Mouse (Mus musculus): ENCODE data around the gene Atpaf1. TPM values are rescaled to one million over a fixed set of nuclear protein-coding genes. Genes with fewer than 3 reads are reported as not detected.
A peak's percentile ranks its signal among the peaks of the same experiment; 100 is the strongest.

The Atpaf1 gene
- polyA plus RNA-seq, 1 experiment from 2014 or later: 43.2 TPM

DNA sequence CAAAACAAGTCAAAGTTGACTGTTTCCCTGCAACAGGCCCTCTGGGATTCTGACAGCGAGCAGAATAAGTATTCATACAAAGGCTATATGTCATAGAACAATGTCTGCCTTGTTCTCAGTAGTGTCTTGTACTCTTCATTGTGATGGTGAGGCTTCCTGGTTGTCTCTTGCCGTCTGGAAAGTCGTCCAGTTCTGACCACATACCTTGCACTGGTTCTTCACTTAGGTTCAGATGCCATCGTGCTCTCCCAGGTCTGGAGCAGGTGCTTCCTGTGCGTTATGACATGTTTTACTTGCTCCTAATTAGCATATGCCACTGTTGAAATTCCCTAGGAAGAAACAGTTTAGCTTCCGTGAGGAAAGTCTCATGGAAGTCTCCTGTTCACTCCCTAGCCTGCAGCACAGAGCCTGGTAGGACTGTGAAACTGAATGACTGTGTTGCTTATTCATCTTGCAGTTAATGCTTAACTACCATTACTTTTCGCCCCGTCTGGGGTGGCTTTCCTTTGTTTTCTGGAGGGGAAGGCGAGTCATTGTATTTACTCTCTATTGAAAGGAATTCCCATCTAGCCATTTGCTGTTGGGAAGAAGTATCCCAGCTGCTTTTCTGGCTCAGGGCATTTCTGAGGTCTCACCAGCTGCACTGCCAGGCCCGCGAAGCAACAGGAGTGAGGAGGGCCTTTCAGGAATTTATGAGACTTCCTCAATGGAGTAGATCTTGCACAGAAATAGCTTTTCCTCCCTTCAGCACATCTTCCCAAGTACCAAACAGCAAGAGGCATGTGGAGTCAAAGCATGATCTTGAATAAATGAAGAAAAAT, 16.8 kb upstream of the Atpaf1 start:
- H3K27ac ChIP-seq (ENCODE audit: low read depth, low read length): peak overlapping the region; percentile 63

DNA sequence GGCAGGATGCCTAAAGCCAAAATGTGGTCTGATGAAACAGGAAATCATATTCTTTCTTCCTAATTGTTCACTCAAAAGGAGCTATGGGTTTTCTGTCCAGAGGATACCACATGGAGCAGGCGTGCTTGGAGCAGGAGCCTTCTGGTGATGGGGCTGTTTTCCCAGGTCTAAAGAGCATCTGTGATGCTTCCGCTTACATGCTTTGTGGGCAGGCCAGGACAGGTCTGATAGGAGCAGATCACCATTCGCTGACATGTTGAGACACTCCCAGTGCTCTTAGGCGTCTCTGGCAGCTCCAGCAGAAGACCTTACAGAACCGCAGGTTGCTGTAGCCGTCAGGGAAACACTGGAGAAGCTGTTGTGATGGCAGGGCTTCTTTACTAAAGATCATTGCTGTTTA, 9.6 kb upstream of the Atpaf1 start:
- no peak overlapping the region for H3K27ac ChIP-seq (ENCODE audit: low read depth, low read length)
- H3K4me2 ChIP-seq (replicated peaks; ENCODE audit: low read depth): no peak overlapping the region
- no peak overlapping the region for H3K9ac ChIP-seq (ENCODE audit: low read depth, low read length)
- 85% methylated on average over 6 of the region's 6 CpGs for WGBS
- no peaks in the 10 kb centered on the region for H3K9me3 ChIP-seq (ENCODE audit: control insufficient read depth)
- TF ChIP-seq CTCF (IDR thresholded peaks at IDR 0.05; ENCODE audit: low read depth): no peak
- no peak overlapping the region for H3K4me3 ChIP-seq (ENCODE audit: low read depth, low read length)
- H3K4me1 ChIP-seq (replicated peaks; ENCODE audit: control insufficient read depth, insufficient read depth, low read length): no peaks in the 10 kb centered on the region
- H3K27me3 ChIP-seq (replicated peaks; ENCODE audit: control insufficient read depth, insufficient read depth, low read length): no peaks in the 10 kb centered on the region
- peaks cover 35% of the 10 kb centered on the region for H3K36me3 ChIP-seq (ENCODE audit: control insufficient read depth, insufficient read depth)
- no peak for ATAC-seq

More for the DNA sequence above, 16.8 kb upstream of the Atpaf1 start:
- H3K4me2 ChIP-seq (replicated peaks; ENCODE audit: low read depth): peak overlapping the region; percentile 32; the same call in 1 of the 2 replicates
- TF ChIP-seq CTCF (IDR thresholded peaks at IDR 0.05; ENCODE audit: low read depth): no peak; the same call in 1 of the 2 replicates
- H3K4me3 ChIP-seq (ENCODE audit: low read depth, low read length): no peak overlapping the region
- ATAC-seq: peak; percentile 81
- H3K4me1 ChIP-seq (replicated peaks; ENCODE audit: control insufficient read depth, insufficient read depth, low read length): no peaks in the 10 kb centered on the region
- 32% methylated on average over 11 of the region's 11 CpGs for WGBS
- no peak overlapping the region for H3K9ac ChIP-seq (ENCODE audit: low read depth, low read length)
- no peaks in the 10 kb centered on the region for H3K9me3 ChIP-seq (ENCODE audit: control insufficient read depth)
- H3K27me3 ChIP-seq (replicated peaks; ENCODE audit: control insufficient read depth, insufficient read depth, low read length): no peaks in the 10 kb centered on the region
- peaks cover 34% of the 10 kb centered on the region for H3K36me3 ChIP-seq (ENCODE audit: control insufficient read depth, insufficient read depth)

- WGBS: 92% methylated on average over 2 of the region's 2 CpGs
- no peak overlapping the region for H3K9ac ChIP-seq (ENCODE audit: low read depth, low read length)
- peaks cover 25% of the 10 kb centered on the region for H3K36me3 ChIP-seq (ENCODE audit: control insufficient read depth, insufficient read depth)
- H3K9me3 ChIP-seq (ENCODE audit: control insufficient read depth): no peaks in the 10 kb centered on the region
- no peak for ATAC-seq
- H3K4me3 ChIP-seq (ENCODE audit: low read depth, low read length): no peak overlapping the region
- no peak for TF ChIP-seq CTCF (IDR thresholded peaks at IDR 0.05; ENCODE audit: low read depth)
- no peak overlapping the region for H3K4me2 ChIP-seq (replicated peaks; ENCODE audit: low read depth)
- no peaks in the 10 kb centered on the region for H3K27me3 ChIP-seq (replicated peaks; ENCODE audit: control insufficient read depth, insufficient read depth, low read length)
- H3K4me1 ChIP-seq (replicated peaks; ENCODE audit: control insufficient read depth, insufficient read depth, low read length): no peaks in the 10 kb centered on the region
- no peak overlapping the region for H3K27ac ChIP-seq (ENCODE audit: low read depth, low read length)
Observed at GRCm38 (mm10) chr4:115777627-115778026, 7.0 kb upstream of the Atpaf1 start.

DNA sequence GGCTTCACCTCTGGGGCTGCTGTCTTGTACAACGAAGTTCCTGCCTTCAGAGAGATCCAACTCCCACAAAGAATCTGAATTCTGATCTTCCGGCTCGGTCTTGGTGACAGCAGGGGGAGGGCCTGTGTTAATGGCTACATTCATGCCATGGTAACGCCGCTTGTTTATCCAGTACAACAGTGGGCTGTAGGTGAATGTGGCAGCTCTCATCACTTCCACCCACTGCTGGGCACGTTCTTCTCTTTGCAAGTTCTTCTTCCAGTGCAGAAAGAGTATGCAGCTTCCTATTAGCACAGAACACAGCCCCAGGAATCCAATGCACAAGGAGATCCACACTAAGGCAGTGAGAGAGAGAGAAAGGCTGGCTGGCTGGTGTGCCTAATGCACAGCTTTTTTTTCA, 4.3 kb upstream of the Atpaf1 start:
- WGBS: 40% methylated on average over 6 of the region's 6 CpGs
- Histone ChIP-seq H3K27ac (ENCODE audit: low read depth, low read length) (no peak overlapping the region), H3K9ac (ENCODE audit: low read depth, low read length) (no peak overlapping the region), H3K27me3 (replicated peaks; ENCODE audit: control insufficient read depth, insufficient read depth, low read length) (no peaks in the 10 kb centered on the region), H3K4me1 (replicated peaks; ENCODE audit: control insufficient read depth, insufficient read depth, low read length) (no peaks in the 10 kb centered on the region; the same call in 1 of the 2 replicates), H3K4me3 (ENCODE audit: low read depth, low read length) (no peak overlapping the region), H3K9me3 (ENCODE audit: control insufficient read depth) (no peaks in the 10 kb centered on the region), H3K36me3 (ENCODE audit: control insufficient read depth, insufficient read depth) (peaks cover 11% of the 10 kb centered on the region), H3K4me2 (replicated peaks; ENCODE audit: low read depth) (no peak overlapping the region)
- ATAC-seq: no peak
- TF ChIP-seq CTCF (IDR thresholded peaks at IDR 0.05; ENCODE audit: low read depth): no peak

- no peak for ATAC-seq
- no peaks in the 10 kb centered on the region; the same call in 1 of the 2 replicates for H3K4me1 ChIP-seq (replicated peaks; ENCODE audit: control insufficient read depth, insufficient read depth, low read length)
- no peaks in the 10 kb centered on the region for H3K27me3 ChIP-seq (replicated peaks; ENCODE audit: control insufficient read depth, insufficient read depth, low read length)
- no peak within 1 kb of the TSS for H3K9ac ChIP-seq (ENCODE audit: low read depth, low read length)
- WGBS: 89% methylated on average over 3 of the region's 3 CpGs
- no peak within 1 kb of the TSS for H3K27ac ChIP-seq (ENCODE audit: low read depth, low read length)
- H3K4me2 ChIP-seq (replicated peaks; ENCODE audit: low read depth): no peak within 1 kb of the TSS
- no peak within 1 kb of the TSS for H3K4me3 ChIP-seq (ENCODE audit: low read depth, low read length)
- no peaks in the 10 kb centered on the region for H3K9me3 ChIP-seq (ENCODE audit: control insufficient read depth)
- TF ChIP-seq CTCF (IDR thresholded peaks at IDR 0.05; ENCODE audit: low read depth): no peak
- peaks cover 10% of the 10 kb centered on the region for H3K36me3 ChIP-seq (ENCODE audit: control insufficient read depth, insufficient read depth)
Observed at GRCm38 (mm10) chr4:115780918-115781317, 3.7 kb upstream of the Atpaf1 start, which contains the start of gene Tex38. Tex38 (minus strand) TSS chr4:115781018.

- H3K9ac ChIP-seq (ENCODE audit: low read depth, low read length): no peak overlapping the region
- no peaks in the 10 kb centered on the region for H3K9me3 ChIP-seq (ENCODE audit: control insufficient read depth)
- no peaks in the 10 kb centered on the region; the same call in 1 of the 2 replicates for H3K36me3 ChIP-seq (ENCODE audit: control insufficient read depth, insufficient read depth)
- H3K27ac ChIP-seq (ENCODE audit: low read depth, low read length): no peak overlapping the region
- H3K4me3 ChIP-seq (ENCODE audit: low read depth, low read length): no peak overlapping the region
- no peaks in the 10 kb centered on the region for H3K27me3 ChIP-seq (replicated peaks; ENCODE audit: control insufficient read depth, insufficient read depth, low read length)
- ATAC-seq: no peak
- 88% methylated on average over 5 of the region's 5 CpGs for WGBS
- TF ChIP-seq CTCF (IDR thresholded peaks at IDR 0.05; ENCODE audit: low read depth): no peak
- H3K4me1 ChIP-seq (replicated peaks; ENCODE audit: control insufficient read depth, insufficient read depth, low read length): no peaks in the 10 kb centered on the region; the same call in 1 of the 2 replicates
- H3K4me2 ChIP-seq (replicated peaks; ENCODE audit: low read depth): no peak overlapping the region
Observed at GRCm38 (mm10) chr4:115782026-115782805, 2.4 kb upstream of the Atpaf1 start.
